Mouse (Mus musculus) lung, adult 18-20 months (tissue): ENCODE data around the gene Galnt14.

Experiments used
- DNase-seq, 2 experiments: peaks; one replicate each; pipeline ENCODE4 v3.0.0; 2022; ENCODE audit warnings: mixed read lengths in 2 of 2

Galnt14 gene

DNA sequence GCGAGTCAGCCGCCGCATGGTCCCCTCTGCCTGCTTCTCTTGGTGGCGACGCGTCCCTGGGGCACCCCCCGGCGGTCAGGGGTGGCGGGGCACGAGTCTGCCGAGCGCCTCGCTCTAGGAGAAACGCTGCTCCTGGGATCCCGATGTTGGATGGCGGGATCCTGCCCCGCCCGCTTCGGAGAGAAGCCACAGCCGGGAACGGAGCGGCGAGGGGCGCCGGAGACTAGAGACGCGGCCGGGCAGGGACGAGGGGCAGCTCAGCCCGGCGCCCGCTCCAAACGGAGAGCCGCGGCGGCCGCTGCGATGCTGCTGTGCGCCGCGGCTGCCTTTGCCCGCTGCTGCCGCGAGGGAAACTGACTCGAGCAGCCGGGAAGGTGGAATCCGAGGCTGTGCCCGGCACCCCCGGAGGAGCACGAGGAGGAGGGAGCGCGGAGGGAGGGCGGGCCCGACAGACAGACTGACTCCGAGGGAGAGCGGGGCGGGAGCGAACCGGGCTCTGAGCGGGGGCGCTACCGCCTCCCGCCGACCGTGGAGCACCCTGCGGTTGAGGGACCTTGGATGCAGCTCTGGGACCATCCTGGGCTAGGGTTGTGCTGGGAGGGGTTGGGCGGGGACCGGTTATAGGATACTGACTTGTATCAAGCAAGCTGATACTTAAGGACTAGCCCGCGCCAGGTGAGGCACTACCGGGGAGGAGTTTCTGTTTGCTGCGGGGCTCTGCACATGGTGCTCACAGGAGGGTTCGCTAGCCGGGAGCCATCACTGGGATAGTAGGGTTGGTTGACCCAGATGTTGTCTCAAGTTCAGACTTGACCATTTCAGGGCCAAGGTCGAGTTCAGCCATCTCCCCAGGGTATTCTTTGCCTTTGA is at the start of gene Galnt14:
Galnt14 (minus strand) TSS at position 412 of the 870 bp plus-strand sequence.
- DNase-seq = no peak

DNA sequence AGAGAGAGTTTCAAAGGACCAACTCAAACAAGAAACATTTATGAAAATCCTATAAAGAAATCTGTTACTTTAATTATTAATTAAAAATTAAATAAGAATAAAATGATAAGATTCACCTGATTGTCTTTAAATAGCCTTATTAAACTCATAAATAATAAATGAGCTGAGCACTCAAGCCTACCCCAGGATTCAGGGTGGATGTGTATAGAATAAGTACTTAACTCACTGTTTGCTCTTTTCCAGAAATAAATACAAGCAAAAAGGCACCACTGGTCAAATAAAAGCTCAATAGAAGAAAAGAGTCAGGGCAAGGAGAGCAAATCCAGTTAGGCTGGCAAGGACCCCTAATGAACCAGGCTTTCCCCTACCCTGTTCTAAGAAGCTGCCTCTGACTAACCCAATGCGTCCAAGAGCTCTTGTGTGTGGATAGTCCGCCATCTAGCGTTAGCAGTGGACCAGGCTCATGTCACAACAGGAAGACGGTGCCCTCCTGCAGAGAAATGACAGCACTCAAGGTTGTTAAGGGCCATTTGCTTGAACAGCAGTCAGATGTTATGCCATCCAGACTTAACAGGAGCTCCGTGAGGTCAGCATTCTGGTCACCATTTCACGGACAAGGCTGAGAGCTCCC is 33.5 kb upstream of the Galnt14 start:
- peak; percentile 53 to 54 for DNase-seq

DNA sequence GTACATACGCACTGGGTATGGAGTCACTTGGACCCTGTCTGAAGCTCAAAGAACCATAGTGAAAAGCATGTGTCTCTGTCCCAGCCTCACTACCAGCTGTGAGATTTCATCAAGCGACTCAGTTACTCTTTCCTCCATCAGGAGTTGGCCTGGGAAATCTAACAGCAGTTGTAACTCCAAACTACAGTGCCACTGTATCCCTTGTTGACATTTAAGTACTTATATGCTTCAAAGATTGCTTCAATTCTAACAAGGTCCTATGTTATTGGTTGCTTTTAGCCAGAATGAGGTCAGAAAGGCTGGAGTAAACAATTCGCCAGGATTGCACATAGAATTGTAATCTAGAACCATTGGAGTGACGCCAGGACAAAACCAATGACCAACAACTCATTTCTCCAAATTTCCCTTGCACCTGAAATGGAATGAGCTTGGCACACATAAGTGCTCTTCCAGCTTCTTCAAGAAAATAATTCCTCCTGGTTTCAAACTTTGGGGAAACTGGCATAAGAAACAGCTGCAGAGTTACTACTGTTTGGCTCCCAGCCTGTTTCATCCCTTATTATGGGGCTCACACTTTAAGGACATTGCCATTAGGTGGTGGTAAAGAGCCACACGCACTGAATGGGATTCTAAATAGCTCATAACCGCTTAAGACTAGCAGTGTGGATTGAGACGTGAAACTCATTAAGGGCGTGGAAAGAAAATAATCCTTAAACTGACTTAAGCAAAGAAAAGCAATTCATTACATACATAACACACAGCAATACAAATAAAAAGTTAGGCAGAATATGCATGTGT is 13.8 kb upstream of the Galnt14 start:
- DNase-seq = no peak

- no peak for DNase-seq
Measured at GRCm38 (mm10) chr17:73719021-73719748, 8.9 kb upstream of the Galnt14 start.

- no peak for DNase-seq
Measured at GRCm38 (mm10) chr17:73716684-73717083, 6.4 kb upstream of the Galnt14 start.

DNA sequence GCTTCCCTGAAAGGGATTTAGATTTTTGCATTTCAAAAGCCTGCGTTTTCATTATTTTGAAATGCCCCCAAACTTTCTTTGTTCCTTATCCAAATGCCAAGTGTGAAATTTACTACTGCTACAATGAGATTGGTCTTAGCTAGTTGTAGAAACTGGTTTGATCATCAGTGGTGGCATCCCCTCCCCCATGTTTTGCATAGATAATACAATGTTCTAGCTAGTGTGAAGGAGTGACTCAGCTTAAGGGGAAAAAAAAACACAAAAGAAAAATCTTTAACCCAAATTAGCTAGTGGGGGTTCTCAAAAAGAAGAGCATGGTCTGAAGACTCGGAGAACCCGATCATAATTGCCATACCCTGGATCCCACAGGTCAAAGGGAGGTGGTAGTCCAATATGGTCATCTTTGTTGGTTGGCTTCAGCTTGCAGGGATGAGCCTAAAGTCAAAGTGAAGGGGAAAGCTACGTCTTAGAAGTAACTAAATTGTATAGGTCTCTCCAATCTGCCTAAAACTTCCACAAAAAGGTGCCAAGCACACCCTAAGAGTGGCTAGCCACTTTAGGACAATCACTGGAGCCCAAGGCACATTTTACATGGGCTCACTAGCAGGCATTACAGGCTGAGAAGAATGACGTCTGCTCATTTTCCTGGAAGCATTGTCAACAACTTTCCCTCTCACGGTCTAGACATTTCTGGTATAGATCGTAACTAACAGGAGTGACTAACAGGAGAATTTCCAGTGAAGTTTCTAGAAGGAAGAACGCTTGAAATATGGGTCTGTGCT is 4.4 kb upstream of the Galnt14 start:
- no peak for DNase-seq

DNA sequence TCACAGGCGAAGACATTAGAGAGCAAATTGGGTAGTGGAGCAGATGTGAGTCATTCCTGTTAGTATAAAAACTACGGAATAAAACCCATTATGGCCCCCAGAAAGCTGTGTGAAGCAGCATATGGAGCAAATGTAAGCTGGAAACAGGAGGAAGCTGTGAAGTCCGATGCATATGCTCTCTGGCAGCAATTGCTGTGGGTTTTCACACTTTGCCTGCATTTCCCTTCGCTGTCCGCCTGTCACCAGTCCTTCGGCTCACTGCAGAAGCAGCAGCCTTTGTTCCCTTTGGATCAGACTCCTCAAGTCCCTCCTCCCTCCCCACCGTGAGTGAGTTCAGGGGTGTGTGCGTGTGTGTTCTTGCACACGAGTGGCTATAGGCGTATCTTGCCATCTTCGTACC is 3.1 kb upstream of the Galnt14 start:
- no peak for DNase-seq

DNA sequence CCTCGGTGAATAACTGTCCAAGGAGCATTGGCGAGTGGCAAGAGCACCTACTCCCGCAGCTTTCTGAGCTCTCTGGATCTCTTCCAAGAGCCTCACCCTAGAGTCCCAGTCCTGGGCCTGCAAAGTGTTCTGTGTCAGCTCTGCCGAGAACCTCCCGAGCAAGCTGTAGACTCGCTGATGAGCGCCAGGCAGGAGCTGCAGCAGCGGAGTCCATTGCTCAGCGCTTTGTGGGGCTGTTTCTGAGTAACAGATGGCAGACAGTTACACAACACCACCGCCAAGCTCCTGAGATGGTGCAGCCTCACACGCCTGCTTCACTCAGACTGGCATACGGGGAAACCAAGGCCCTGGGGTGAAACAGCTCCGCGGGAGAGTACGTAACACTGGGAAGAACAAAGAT is 1.7 kb upstream of the Galnt14 start:
- DNase-seq = no peak

GRCm38 (mm10) chr17:73709131-73710041 is 867 bp downstream of the Galnt14 start:
- no peak for DNase-seq

DNA sequence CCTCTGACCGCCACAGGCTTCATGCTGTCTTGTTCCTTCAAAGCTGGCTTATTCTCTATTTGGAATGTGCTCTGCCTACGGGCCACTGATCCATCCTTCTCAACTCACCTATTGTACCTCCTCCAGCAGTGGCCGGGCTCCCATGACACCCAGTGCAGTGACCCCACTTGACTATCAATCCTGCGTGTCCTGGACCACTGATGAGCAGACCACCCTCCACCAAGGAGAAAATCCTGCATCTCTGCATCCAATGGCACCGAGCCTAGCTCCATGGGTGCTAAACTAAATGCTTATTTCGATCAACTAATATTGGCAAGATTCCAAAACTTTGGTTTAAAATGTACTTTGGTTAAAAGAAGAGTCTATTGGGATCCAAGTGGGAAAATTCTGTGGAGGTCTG is 1.8 kb downstream of the Galnt14 start:
- no peak for DNase-seq

- DNase-seq = no peak
Measured at GRCm38 (mm10) chr17:73703571-73703970, 6.7 kb downstream of the Galnt14 start.

DNA sequence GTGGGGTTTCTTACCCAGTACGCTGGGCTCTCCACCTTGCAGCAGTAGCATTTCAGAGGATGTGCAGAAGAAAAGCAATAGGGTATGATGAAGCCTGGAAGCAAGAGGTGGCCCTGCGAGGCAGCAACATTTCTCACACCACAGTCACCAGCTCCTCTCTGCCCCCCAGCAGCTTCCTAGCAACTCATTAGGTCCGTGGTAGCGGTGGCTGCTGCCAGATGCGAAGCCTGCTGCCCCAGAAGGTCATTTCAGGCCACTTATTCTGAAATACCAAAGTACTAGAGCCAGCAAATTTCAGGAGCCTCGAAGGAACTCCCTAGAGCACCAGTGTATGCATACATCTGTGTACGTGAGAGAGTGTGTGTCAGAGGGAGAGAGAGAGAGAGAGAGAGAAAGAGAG is 9.2 kb downstream of the Galnt14 start:
- DNase-seq = no peak

GRCm38 (mm10) chr17:73699881-73700280 is 10.4 kb downstream of the Galnt14 start:
- no peak for DNase-seq

DNA sequence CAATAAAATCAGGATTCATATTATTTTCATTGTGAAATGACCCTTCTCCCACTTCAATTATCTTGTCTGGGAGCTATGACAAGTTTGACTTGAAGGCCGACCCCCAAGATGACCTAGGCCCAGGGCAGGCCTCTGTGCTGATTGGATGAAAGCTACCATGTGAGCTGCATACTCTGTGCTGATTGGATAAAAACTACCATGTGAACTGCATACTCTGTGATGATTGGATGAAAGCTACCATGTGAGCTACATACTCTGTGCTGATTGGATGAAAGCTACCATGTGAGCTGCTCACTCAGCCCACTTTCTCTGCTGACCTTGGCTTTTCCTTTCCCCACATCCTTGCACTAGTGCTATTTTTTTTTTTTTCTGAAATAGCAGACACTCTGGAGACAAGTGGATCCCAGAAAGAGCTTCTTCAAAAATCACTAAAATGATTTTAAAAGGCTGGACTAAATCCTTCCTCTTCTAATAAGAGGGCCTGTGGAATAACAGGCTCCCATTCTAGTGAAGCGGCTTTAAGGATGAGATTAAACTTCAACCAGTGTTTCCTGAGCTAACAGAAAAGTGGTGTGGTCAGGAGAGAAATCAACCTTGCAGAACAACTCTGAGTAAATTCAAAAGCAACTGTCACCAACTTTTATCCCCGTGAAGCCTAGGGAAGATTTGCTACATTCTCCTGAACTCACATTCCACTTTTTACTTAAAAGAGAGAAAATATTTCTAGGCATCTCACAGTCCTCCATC is 15.9 kb downstream of the Galnt14 start:
- DNase-seq = no peak

GRCm38 (mm10) chr17:73688261-73688660 is 22.0 kb downstream of the Galnt14 start:
- no peak for DNase-seq

DNA sequence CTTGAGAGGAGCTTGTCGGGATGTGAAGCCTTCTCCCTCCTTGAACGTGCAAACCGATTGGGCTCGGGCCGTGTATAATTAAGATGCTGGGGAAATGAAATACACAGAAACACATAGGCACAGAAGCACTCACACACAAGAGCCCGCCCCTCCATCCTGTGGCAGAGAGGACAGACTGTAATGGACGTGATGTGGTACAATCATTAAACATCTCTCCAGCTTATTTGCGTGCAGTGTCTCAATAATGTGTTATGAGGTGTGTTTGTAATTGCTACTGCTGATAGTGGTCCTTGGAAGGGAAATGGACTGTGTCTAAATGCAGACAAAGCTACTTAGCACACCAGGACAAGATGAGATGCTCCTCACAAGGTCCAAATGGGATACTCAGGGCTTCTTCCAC is 24.0 kb downstream of the Galnt14 start:
- no peak for DNase-seq

DNA sequence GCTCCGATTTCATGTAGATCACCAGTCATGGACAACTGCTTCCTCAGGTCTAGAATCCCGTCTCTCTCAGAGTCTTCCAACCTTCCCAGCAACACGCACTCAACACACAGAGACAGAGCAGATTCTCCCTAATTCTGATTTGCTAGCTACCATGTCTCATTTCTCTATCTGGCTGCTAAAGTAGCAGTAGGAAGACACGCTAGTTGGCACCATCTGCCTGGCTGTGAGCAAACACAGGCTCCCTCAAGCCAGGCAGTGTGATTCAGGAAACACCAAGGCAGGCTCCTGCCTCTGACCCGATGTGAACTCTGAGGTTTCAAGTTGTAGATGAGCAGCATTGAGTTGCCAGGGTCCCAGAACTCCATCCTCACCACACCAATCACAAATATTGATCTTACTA is 25.5 kb downstream of the Galnt14 start:
- no peak for DNase-seq

- no peak for DNase-seq
Measured at GRCm38 (mm10) chr17:73671921-73672320, 38.3 kb downstream of the Galnt14 start.

DNA sequence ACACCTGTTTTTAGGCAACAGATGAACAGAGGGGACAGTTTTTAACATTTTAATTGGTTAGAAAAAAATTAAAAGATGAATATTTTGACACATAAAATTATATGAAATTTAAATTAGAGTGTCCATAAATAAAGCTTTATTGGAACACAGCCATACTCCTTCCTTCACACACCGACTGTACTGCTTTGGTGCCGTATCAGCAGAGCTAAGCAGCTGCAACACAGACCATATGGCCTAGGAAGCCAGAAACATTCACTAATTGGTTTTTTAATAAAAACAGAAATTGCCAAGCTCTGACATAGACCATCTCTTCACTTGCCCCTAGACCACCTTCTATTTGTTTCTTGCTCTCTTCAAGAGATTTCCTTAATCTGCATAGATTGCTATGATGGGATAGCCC is 40.2 kb downstream of the Galnt14 start:
- DNase-seq = no peak

DNA sequence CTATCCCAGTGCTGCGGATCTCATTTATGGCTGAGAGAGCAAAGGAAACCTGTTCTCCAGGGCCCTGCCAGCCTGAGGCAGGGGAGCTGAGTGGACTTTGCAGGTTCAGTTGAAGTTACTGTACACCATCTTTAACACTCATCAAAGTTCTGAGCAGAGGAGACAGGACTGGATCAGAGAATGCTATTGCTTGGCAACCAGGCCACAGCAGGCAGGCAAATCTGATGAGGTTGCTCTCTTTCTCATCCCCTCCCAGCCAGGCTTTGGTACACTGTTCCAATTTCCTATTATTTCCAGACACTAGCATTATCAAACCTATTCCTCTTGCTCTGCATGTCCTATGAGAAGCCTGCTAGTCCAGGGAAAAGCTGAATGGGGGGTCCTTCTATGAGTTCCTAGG is 41.3 kb downstream of the Galnt14 start:
- DNase-seq = no peak
